Mouse (Mus musculus) left cerebral cortex, adult 6 months (tissue): ENCODE measurements around the gene Gjb4. TPM values are rescaled to one million over a fixed set of nuclear protein-coding genes. Genes with fewer than 3 reads are reported as not detected.

ENCODE experiments used
- long read RNA-seq, 2 experiments: library from polyadenylated mRNA; unstranded; transcript quantifications; one replicate each; pipeline ENCODE4 v2.0.0; 2019 to 2020
- polyA plus RNA-seq: library from polyadenylated mRNA; unstranded; fragments of <200 nt; fragmentation: Nextera tagmentation; gene quantifications from 2 replicates; pipeline ENCODE4 v1.2.3, GENCODE M21; 2021

Gjb4 gene
- polyA plus RNA-seq, result 0.13 TPM in 1 of 2 replicates, not detected in the other
- long read RNA-seq, experiment 1, result 0 reads
- long read RNA-seq, experiment 2, result 0 reads

DNA sequence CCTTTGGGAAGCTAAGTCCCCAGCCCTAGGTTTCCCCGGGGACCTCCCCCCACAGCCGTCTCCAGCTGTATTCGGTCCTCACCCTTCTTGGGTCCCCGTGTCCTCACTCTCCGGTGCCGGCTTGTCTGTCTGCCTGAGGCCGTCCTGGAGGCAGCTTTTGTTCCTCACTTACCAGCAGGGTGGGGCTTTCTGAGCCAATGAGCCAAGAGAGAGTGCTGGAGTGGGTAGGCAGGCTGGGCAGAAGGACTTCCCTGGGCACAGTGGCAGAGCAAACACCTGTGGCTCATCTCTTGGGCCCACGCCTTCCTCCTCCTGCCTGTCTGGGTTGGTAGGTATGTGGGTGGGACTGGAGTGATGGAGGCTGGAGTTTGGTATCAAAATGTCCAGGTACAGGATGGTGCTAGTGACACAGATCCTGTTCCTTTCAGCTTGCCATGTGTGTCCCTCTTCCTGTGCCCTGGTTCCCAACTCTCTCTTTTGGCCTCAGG is at the start of gene Gjb4:
Gene Gjb4 (minus strand): TSS at position 131 of the 488 bp plus-strand sequence.

DNA sequence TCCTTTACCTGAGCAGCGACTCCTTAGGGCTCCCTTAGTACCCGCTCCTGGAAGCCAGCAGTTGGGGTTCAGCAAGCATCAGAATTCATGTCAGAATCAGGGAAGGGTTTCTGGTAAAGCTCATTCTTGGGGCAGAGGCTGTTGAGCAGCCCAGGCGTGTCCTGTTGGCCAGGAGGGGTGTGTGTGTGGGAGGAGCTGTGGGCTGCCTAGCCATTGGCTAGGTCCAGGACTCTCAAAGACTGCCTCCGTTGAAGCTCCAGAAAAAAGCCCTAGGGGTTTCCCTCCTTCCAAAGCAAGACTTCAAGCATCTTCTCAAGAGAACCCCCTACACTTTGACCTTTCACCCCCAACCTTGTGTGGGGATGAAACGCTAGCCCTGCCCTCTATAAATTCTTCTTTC is 4.1 kb upstream of the Gjb4 start, which contains the start of gene Gjb5:
Gene Gjb5 (minus strand): TSS at position 164 of the 400 bp plus-strand sequence.

DNA sequence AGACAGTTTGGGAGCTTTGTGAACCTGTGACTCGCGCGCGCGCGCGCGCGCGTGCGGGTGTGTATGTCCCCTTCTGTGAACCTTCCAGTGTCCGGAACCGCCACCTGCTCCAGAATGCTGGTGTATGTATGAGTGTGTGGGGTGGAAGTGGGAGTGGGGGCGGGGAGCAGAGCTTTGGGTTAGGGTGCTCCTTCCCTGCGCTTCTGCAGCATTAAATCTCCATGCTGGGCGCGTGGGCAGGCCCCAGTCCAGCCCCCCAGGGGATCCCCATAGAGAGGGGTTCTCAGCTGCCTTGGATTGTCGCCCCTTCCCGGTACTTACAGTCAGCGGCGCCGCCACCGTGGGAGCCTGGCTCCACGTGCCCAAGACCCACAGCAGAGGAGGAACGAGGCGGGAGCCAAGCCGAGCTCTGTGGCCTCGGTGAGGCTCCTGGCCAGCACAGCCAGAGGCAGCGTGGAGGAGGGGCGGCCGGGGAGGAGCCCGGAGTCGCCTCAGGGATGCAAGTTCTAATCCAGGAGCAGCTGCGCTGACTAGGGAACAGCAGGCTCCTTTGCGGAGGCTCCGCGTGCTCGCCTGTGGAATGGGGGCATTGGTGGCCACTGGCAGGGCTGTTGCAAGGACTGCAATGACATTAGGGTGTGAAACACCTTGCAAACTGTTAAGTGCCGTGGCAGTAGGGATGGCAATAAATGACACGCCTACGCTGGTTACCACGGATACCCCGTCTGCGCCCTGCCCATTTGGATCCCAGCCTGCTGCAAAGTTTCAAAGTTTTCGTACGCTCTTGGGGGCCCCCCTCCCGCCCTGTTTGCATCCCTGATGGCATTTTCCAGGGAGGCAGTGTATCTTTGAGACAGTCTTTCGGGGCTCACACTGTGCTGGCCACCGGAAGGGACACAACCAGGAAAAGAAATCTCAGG is 23.4 kb downstream of the Gjb4 start, which contains the start of gene Gjb3:
Gene Gjb3 (minus strand): TSS at position 664 of the 920 bp plus-strand sequence.

DNA sequence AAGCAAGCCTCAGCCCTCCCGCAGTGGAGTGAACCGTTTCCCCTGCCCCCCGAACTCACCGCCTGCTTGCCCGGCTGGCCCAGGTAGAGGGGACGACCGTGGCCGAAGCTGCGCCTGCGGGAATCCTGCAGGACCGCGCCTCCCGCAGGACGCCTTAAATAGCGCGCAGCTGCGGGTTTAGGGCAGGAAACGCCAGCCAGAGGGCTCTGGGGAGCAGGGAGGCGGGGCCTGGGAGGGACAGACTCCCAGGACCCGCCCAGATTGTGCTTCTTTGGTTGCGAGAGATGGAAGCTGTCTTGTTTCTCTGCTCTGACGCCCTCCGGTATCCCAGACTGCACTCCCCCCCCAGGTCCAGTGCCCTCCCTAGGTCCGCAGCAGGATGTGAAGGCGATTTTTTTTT is 40.0 kb downstream of the Gjb4 start, which contains the start of gene Gja4:
Gene Gja4 (minus strand): TSS at position 179 of the 400 bp plus-strand sequence.

Other genes with a start within 250 kb of the Gjb4 start
- 2.4 and 2.9 TPM in 2 replicates for gene Tmem35b, start 230.4 kb downstream of the Gjb4 start, polyA plus RNA-seq
- gene Dlgap3, start 184.9 kb downstream of the Gjb4 start, polyA plus RNA-seq, result 12.4 and 57.3 TPM in 2 replicates
- gene Smim12, start 110.3 kb downstream of the Gjb4 start, polyA plus RNA-seq, result 184 and 194 TPM in 2 replicates
- 3.8 and 4.7 TPM in 2 replicates for gene Gja4, start 40.0 kb downstream of the Gjb4 start, polyA plus RNA-seq
- gene Gjb3, start 23.2 kb downstream of the Gjb4 start, polyA plus RNA-seq, result 0.16 TPM in 1 of 2 replicates, not detected in the other
- gene Gjb5, start 4.1 kb upstream of the Gjb4 start, polyA plus RNA-seq, result 0.11 TPM in 1 of 2 replicates, not detected in the other